Mouse (Mus musculus): ENCODE data around the gene Mcat. TPM values are rescaled to one million over a fixed set of nuclear protein-coding genes. Genes with fewer than 3 reads are reported as not detected.
A peak's percentile ranks its signal among the peaks of the same experiment; 100 is the strongest.

The Mcat gene
- polyA plus RNA-seq (2021) = 26.7 TPM

DNA sequence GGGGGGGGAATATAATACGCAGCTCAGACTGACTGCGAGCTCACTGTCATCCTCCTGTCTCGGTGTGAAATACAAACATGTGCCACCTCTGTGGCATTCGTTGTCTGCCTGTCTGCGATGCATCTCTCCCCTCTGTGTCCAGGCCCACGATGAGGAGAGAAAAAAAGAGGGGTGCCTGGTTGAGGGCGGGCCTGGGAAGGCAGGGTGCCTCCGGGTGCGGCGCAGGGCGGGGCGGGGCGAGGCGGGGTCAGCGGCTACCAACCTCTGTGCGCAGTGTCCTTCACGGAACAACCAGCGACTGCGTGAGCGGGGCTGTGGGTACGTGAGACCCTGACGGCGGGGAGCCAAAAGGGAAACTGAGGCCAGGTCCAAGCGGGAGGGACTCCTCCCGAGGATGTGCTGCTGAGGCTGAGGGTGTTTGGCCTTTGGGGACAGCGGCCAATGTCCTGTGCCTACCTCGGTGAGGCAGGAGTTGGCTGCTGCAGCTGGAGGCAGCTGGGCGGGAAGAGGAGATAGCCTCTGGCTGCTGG is at the start of gene Mcat, which contains the start of gene Tspo:
TSS of gene Mcat (minus strand) at position 461 of the 530 bp plus-strand sequence.
TSS of gene Tspo (plus strand) at position 266 of the 530 bp plus-strand sequence.
- in situ Hi-C loops (cut with MboI; ENCODE audit: low pct_unique_long_range_greater_than_20kb) = no loop called here
- H3K27me3 ChIP-seq = no peaks in the 10 kb centered on the region
- DNase-seq (ENCODE audit: low read depth, low spot score) = no peak
- ChIA-PET CTCF (interaction anchor here (0.7 kb wide), 1 partner anchor 155 kb away, joined by 3 read pairs; no protein-coding TSS in a partner anchor), POLR2A (interaction anchor here (1.8 kb wide), 2 partner anchors 8 to 31 kb away, joined by 6 read pairs; no protein-coding TSS in a partner anchor)
- TF ChIP-seq CTCF (IDR thresholded peaks at IDR 0.05) = no peak
- peak; percentile 19 for ATAC-seq

DNA sequence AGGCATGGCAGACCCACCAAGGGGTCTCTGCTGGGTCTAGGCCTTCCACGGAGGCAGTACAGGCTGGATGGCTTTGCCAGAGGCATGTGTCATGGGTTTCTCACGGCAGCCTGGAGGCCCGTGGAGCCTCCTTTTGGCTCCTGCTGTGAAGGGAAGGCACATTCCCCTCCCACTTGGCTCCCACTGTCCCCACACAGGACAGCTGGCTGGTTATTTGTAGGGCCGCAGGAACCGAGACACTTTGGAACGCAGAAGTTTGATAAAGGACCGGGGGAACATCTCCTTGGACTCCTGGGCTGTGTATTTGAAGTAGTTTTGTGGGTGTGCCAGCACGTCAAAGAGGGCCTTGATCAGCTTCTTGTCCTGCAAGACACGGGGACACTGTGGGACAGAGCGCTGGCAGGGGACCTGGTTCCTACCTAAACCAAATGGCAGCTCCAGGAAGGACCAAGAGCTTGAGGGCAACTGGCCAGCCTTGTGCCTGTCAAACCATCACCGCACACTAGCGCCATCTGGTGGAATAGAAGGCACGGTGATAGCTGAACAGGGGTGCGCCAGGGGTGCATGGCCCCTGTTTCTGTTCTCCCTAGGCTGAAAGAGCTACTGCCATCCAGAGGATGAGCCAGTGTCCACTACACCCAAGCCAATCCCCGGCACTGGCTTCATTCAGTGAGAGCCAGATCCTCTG is 43.7 kb upstream of the Mcat start:
- CTCF ChIA-PET = interaction anchor here (0.9 to 1.5 kb wide), 4 partner anchors 13 to 90 kb away, joined by 3 to 4 read pairs (median 3); no protein-coding TSS in a partner anchor
- DNase-seq (ENCODE audit: low read depth, low spot score) = no peak
- POLR2A ChIA-PET = interaction anchor here (0.8 kb wide), 1 partner anchor 13 kb away, joined by 3 read pairs; no protein-coding TSS in a partner anchor
- no peak for TF ChIP-seq CTCF (IDR thresholded peaks at IDR 0.05)
- H3K27me3 ChIP-seq = peaks cover 15% of the 10 kb centered on the region
- peak; percentile 28 for ATAC-seq
- in situ Hi-C loops (cut with MboI; ENCODE audit: low pct_unique_long_range_greater_than_20kb) = no loop called here

DNA sequence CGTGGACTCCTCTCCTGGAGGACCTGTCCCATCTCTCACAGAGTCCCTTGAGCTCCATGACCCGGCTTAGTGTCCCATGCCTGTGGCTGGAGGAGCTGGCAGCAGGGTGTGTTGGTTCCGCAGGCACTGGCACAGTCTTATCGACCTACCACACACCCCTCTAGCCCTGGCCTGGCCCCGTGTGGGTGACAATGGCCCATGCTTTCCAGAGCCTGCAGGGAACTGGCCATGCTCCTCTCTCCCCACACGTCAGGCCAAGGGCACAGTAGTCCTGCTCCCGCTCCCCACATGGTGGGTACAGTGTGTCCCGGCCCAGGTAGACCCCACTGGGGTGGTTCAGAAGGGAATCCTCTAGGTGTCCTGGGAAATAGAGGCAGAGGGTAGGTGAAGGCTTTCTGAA is 43.1 kb upstream of the Mcat start:
- POLR2A ChIA-PET = interaction anchor here (0.8 kb wide), 1 partner anchor 13 kb away, joined by 3 read pairs; no protein-coding TSS in a partner anchor
- DNase-seq (ENCODE audit: low read depth, low spot score) = no peak
- no peak for ATAC-seq
- CTCF ChIA-PET = interaction anchor here (0.9 to 1.5 kb wide), 4 partner anchors 12 to 89 kb away, joined by 3 to 4 read pairs (median 3); no protein-coding TSS in a partner anchor
- peaks cover 12% of the 10 kb centered on the region for H3K27me3 ChIP-seq
- in situ Hi-C loops (cut with MboI; ENCODE audit: low pct_unique_long_range_greater_than_20kb) = no loop called here
- TF ChIP-seq CTCF (IDR thresholded peaks at IDR 0.05) = no peak

DNA sequence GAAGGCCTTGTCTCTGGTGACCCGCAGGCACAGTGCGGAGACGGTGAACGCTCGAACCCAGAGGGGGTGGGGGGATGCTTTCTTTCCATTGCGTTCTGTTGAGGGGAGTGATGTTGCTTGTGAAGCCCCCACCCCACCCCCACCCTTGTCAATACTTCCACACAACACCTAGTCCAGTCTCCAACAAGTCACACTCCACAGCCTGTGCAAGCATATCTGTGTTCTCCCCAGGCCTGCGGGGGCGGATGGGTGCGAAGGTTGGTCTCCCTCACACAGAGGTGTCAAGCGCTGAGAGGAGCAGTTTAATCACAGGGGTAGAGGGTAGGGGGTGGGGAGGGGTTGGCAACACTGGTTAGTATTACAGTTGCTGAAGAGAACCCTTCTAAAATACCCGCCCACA is 42.6 kb upstream of the Mcat start:
- no peak for ATAC-seq
- ChIA-PET CTCF (interaction anchor here (0.7 kb wide), 1 partner anchor 12 kb away, joined by 3 read pairs; no protein-coding TSS in a partner anchor), POLR2A (no interaction called here)
- peaks cover 9% of the 10 kb centered on the region for H3K27me3 ChIP-seq
- TF ChIP-seq CTCF (IDR thresholded peaks at IDR 0.05) = no peak
- in situ Hi-C loops (cut with MboI; ENCODE audit: low pct_unique_long_range_greater_than_20kb) = no loop called here
- DNase-seq (ENCODE audit: low read depth, low spot score) = no peak

DNA sequence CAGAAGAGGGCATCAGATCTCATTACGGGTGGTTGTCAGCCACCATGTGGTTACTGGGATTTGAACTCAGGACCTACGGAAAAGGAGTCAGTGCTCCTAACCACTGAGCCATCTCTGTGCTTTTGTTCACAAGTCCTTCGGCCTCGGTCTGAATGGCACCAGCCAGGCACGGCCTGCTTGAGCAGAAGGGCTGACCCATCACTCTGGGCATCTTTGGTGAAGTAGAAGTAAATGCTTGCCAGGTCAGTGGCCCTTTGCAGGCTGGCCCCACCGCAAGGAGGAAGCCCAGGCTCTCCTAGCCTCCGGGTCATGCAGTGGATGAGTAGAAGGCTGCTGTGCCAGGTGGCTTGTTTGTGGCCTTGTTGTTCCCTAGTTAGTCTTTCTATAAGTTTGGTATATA is 39.8 kb upstream of the Mcat start:
- ChIA-PET POLR2A (no interaction called here), CTCF (no interaction called here)
- no peak for TF ChIP-seq CTCF (IDR thresholded peaks at IDR 0.05)
- DNase-seq (ENCODE audit: low read depth, low spot score) (no peak), ATAC-seq (no peak)
- in situ Hi-C loops (cut with MboI; ENCODE audit: low pct_unique_long_range_greater_than_20kb) = no loop called here
- H3K27me3 ChIP-seq = no peaks in the 10 kb centered on the region

DNA sequence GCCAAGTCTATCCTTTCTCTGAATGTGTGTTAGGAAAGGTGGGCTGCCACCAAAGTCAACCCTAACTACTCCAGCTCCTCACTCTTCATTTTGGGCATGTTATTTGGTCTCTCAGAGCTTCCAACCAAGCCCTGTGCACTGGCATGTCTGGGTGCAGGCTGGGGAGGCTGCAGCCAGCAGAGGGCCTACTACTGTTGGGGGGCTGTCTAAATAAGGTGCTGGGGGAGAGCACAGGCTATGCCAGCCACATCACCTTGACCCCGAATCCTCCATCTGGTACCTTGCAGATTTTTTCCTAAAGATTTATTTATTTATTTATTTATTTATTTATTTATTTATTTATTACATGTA is 39.4 kb upstream of the Mcat start:
- H3K27me3 ChIP-seq = no peaks in the 10 kb centered on the region
- ChIA-PET CTCF (no interaction called here), POLR2A (interaction anchor here (0.9 kb wide), 1 partner anchor 9 kb away, joined by 3 read pairs; no protein-coding TSS in a partner anchor)
- no peak for DNase-seq (ENCODE audit: low read depth, low spot score)
- TF ChIP-seq CTCF (IDR thresholded peaks at IDR 0.05) = no peak
- ATAC-seq = no peak
- in situ Hi-C loops (cut with MboI; ENCODE audit: low pct_unique_long_range_greater_than_20kb) = no loop called here

DNA sequence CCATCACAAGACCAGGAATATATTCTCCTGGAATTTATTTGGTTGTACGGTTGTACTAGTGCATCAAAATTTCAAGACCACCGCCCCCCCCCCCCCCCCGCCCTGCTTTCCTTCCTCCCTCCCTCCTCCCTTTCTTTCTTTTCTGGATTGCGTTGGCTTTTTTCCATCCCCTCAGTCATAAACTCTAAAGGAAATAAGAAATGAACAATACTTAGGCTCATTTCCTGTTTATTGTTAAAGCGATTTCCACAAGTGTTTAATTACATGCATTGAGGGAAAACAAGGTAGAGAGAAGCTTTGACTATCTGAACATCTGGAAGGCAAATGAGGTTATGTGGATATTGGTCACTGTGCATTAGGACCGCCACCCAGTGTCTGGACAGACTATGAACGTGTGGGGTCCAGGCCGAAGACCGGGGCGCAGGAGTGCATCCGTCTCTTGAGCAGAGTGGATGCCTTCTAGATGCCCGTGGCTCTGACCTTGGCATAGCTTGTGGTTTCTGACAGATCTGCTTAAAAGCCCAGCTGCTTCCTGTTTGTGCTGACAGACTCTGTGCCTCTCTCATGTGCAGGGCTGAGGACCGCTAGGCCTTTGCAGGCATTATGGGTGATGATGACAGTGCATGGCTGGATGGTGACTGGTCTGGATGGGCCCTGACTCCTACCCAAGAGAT is 38.9 kb upstream of the Mcat start:
- TF ChIP-seq CTCF (IDR thresholded peaks at IDR 0.05) = no peak
- in situ Hi-C loops (cut with MboI; ENCODE audit: low pct_unique_long_range_greater_than_20kb) = no loop called here
- DNase-seq (ENCODE audit: low read depth, low spot score) (no peak), ATAC-seq (no peak)
- ChIA-PET CTCF (no interaction called here), POLR2A (interaction anchor here (0.9 kb wide), 1 partner anchor 8 kb away, joined by 3 read pairs; no protein-coding TSS in a partner anchor)
- no peaks in the 10 kb centered on the region for H3K27me3 ChIP-seq

DNA sequence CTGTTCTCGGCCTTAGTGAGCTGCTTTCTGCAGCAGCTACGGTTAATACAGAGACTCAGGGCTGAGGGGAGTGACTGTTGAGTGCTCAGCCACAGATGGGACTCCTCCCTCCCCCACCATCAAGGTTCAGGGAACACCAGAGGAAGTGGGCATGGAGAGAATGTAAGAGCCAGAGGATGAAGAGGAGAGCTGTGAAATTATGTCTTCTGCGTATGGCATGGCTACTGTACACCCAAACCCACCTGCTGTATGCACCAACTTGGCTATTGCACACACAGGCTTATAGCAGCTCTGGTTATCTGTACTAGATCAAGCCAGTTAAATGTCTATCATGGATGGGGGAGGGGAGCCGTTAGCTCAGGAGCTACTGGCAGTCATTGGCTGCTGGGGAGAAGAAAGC is 37.6 kb upstream of the Mcat start:
- no peaks in the 10 kb centered on the region for H3K27me3 ChIP-seq
- POLR2A ChIA-PET = no interaction called here
- no peak for DNase-seq (ENCODE audit: low read depth, low spot score)
- no peak for ATAC-seq
- TF ChIP-seq CTCF (IDR thresholded peaks at IDR 0.05) = no peak
- in situ Hi-C loops (cut with MboI; ENCODE audit: low pct_unique_long_range_greater_than_20kb) = no loop called here
- CTCF ChIA-PET = no interaction called here

DNA sequence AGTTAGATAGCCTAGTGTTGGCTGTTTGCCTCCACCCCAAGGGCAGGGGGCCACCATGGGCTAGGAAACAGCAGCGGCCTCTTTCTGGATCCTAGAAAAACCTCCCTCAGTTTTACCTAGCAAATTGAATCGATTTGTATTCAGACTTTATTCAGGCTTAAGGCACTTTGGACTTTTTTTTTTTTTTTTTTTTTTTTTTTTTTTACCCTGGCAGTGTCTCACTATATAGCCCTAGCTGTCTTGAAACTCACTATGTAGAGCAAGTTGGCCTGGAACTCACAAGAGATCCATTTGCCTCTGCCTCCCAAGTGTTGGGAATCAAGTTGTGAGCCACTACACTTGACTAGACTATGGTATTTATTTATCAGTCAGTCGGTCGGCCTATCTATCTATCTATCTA is 33.2 kb upstream of the Mcat start:
- ATAC-seq (no peak), DNase-seq (ENCODE audit: low read depth, low spot score) (no peak)
- in situ Hi-C loops (cut with MboI; ENCODE audit: low pct_unique_long_range_greater_than_20kb) = no loop called here
- ChIA-PET CTCF (no interaction called here), POLR2A (no interaction called here)
- no peaks in the 10 kb centered on the region for H3K27me3 ChIP-seq
- no peak for TF ChIP-seq CTCF (IDR thresholded peaks at IDR 0.05)

DNA sequence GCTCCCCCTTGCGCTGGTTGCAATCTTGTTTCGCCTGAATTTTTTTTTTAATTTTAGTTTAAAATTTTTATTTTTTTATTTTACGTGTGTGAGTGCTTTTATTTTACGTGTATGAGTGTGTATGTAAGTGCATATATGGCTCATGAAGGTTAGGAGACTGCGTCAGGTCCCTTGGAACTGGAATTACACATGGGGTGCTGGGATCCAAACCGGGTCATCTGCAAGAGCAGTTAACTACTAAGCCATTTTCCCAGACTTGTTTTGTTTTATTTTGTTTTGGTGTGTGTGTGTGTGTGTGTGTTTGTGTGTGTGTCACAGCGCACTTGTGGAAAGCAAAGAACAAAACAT is 31.8 kb upstream of the Mcat start:
- ATAC-seq (no peak), DNase-seq (ENCODE audit: low read depth, low spot score) (no peak)
- TF ChIP-seq CTCF (IDR thresholded peaks at IDR 0.05) = no peak
- ChIA-PET POLR2A (no interaction called here), CTCF (no interaction called here)
- in situ Hi-C loops (cut with MboI; ENCODE audit: low pct_unique_long_range_greater_than_20kb) = no loop called here
- H3K27me3 ChIP-seq = no peaks in the 10 kb centered on the region

All from Patski (cell line).